Mouse (Mus musculus) CH12.LX (cell line): ENCODE results near the gene Zbed4. TPM values are rescaled to one million over a fixed set of nuclear protein-coding genes. Genes with fewer than 3 reads are reported as not detected.
"Not testable (repeated sequence)": the region's sequence is repeated elsewhere in the genome, so short reads cannot be mapped to it uniquely, and the experiment has no call there.

Experiments
- DNase-seq: peaks from one replicate; pipeline ENCODE4 v3.0.0-alpha.2; 2013; ENCODE audit errors: extremely low read depth
- H3K27ac ChIP-seq: 2 replicates; pipeline ENCODE4 v1.5.1; 2012; ENCODE audit warnings: low read depth, mild to moderate bottlenecking, control low read depth, moderate library complexity; ENCODE audit not compliant: insufficient read depth
- H3K27me3 ChIP-seq: replicated peaks from 2 replicates; pipeline ENCODE3; 2012; ENCODE audit warnings: inconsistent platforms
- H3K36me3 ChIP-seq, 2 experiments: replicated peaks in 1 of 2; 2 replicates each; pipeline versions ENCODE3 to v1.6.1; 2012; ENCODE audit warnings: inconsistent platforms in 1 of 2, low read length in 1 of 2, mild to moderate bottlenecking in 1 of 2, mixed read lengths in 1 of 2, moderate library complexity in 1 of 2; ENCODE audit not compliant: control insufficient read depth in 1 of 2, insufficient read depth in 1 of 2
- H3K4me1 ChIP-seq, 2 experiments: 2 replicates each; pipeline ENCODE4 v1.6.1; 2012; ENCODE audit warnings: inconsistent platforms in 1 of 2, moderate library complexity in 1 of 2; ENCODE audit not compliant: insufficient read depth in 2 of 2, control insufficient read depth in 1 of 2
- H3K4me2 ChIP-seq: 2 replicates; pipeline ENCODE4 v1.6.1; 2012; ENCODE audit warnings: low read depth, mild to moderate bottlenecking, control low read depth; ENCODE audit not compliant: poor library complexity, insufficient read depth, severe bottlenecking
- H3K4me3 ChIP-seq, 3 experiments: fragments of 150-350 bp in 1 of 3; sonication (generic) in 1 of 3; replicated peaks in 1 of 3; 2 replicates each; pipeline versions ENCODE3 to v1.5.1; 2011 to 2012; ENCODE audit warnings: low read depth in 2 of 3, low read length in 2 of 3, mild to moderate bottlenecking in 2 of 3, moderate library complexity in 2 of 3, control low read depth in 1 of 3, improper control_type of control experiment in 1 of 3, inconsistent platforms in 1 of 3, mixed read lengths in 1 of 3; ENCODE audit not compliant: poor library complexity in 1 of 3
- H3K79me2 ChIP-seq: replicated peaks from 2 replicates; pipeline ENCODE4 v1.6.1; 2012; ENCODE audit warnings: mild to moderate bottlenecking, moderate library complexity; ENCODE audit not compliant: control insufficient read depth, poor library complexity, insufficient read depth, severe bottlenecking; ENCODE audit errors: extremely low read depth
- H3K9ac ChIP-seq: 2 replicates; pipeline ENCODE4 v1.6.1; 2012; ENCODE audit warnings: low read depth, mild to moderate bottlenecking, control low read depth, moderate library complexity; ENCODE audit not compliant: insufficient read depth
- H3K9me3 ChIP-seq: replicated peaks from 2 replicates; pipeline ENCODE3; 2012; ENCODE audit warnings: low read length, inconsistent platforms, mixed read lengths
- CHD2 ChIP-seq: IDR thresholded peaks from 2 replicates; pipeline ENCODE4 v1.6.1; 2011; ENCODE audit warnings: low read length, improper control_type of control experiment
- E2F4 ChIP-seq: IDR thresholded peaks from 2 replicates; pipeline ENCODE4 v1.6.1; 2011; ENCODE audit warnings: low read depth, low read length, improper control_type of control experiment; ENCODE audit not compliant: insufficient replicate concordance
- IRF4 ChIP-seq: IDR thresholded peaks from 2 replicates; pipeline ENCODE4 v1.6.1; 2014; ENCODE audit warnings: low read depth, mild to moderate bottlenecking, inconsistent platforms, low read length, improper control_type of control experiment
- MAFK ChIP-seq: IDR thresholded peaks from 2 replicates; pipeline ENCODE4 v1.6.1; 2011; ENCODE audit warnings: low read length, improper control_type of control experiment; ENCODE audit not compliant: insufficient replicate concordance
- MAX ChIP-seq: IDR thresholded peaks from 2 replicates; pipeline ENCODE4 v1.6.1; 2011; ENCODE audit warnings: low read length, improper control_type of control experiment
- MEF2A ChIP-seq: IDR thresholded peaks from 2 replicates; pipeline ENCODE4 v1.6.1; 2014; ENCODE audit warnings: low read depth, mild to moderate bottlenecking, inconsistent platforms, low read length, improper control_type of control experiment, borderline replicate concordance
- MYC ChIP-seq: IDR thresholded peaks from 2 replicates; pipeline ENCODE4 v1.6.1; 2011; ENCODE audit warnings: low read depth, mild to moderate bottlenecking, improper control_type of control experiment, low read length
- POLR2A ChIP-seq: IDR thresholded peaks from 2 replicates; pipeline ENCODE4 v1.6.1; 2011; ENCODE audit warnings: low read depth, mild to moderate bottlenecking, improper control_type of control experiment, low read length
- POLR2AphosphoS2 ChIP-seq: IDR thresholded peaks from 2 replicates; pipeline ENCODE4 v1.6.1; 2011; ENCODE audit warnings: low read depth, low read length, improper control_type of control experiment
- SIN3A ChIP-seq: IDR thresholded peaks from 2 replicates; pipeline ENCODE4 v1.6.1; 2012; ENCODE audit warnings: low read length, improper control_type of control experiment, inconsistent platforms
- TCF12 ChIP-seq: IDR thresholded peaks from 2 replicates; pipeline ENCODE4 v1.6.1; 2014; ENCODE audit warnings: low read depth, mild to moderate bottlenecking, inconsistent platforms, low read length, improper control_type of control experiment
- UBTF ChIP-seq: IDR thresholded peaks from 2 replicates; pipeline ENCODE4 v1.6.1; 2012; ENCODE audit warnings: low read depth, mild to moderate bottlenecking, inconsistent platforms, low read length, improper control_type of control experiment, moderate library complexity
- USF1 ChIP-seq: IDR thresholded peaks from 2 replicates; pipeline ENCODE4 v1.6.1; 2014; ENCODE audit warnings: low read depth, mild to moderate bottlenecking, inconsistent platforms, low read length, improper control_type of control experiment
- ZMIZ1 ChIP-seq: IDR thresholded peaks from 2 replicates; pipeline ENCODE4 v1.6.1; 2012; ENCODE audit warnings: low read depth, mild to moderate bottlenecking, inconsistent platforms, low read length, improper control_type of control experiment
- ZNF384 ChIP-seq: IDR thresholded peaks from 2 replicates; pipeline ENCODE4 v1.6.1; 2012; ENCODE audit warnings: low read depth, low read length, improper control_type of control experiment, inconsistent platforms
- dilution Hi-C: fragments of 300-500 bp; cut with MboI; formaldehyde crosslinking; loops from 2 replicates; pipeline ENCODE4 v1.14.3; 2020; ENCODE audit warnings: low sequenced_read_pairs; ENCODE audit not compliant: extremely low pct_unique_long_range_greater_than_20kb, extremely low pct_ligation_motif_present
- in situ Hi-C: fragments of 300-500 bp; cut with MboI; formaldehyde crosslinking; loops from 3 replicates; pipeline ENCODE4 v1.14.3; 2019; ENCODE audit warnings: low sequenced_read_pairs, low pct_ligation_motif_present, low pct_unique_long_range_greater_than_20kb, mixed read lengths
- polyA plus RNA-seq: library from polyadenylated mRNA; unstranded; fragments of >175 nt; gene quantifications from 2 replicates; pipeline ENCODE4 v1.2.1, GENCODE M21; 2012; ENCODE audit warnings: low read depth; ENCODE audit not compliant: insufficient read length
- total RNA-seq, 2 experiments: library from RNA; depleted of rRNA; stranded (reverse); fragments of 300-350 nt in 1 of 2; fragments of >200 nt in 1 of 2; gene quantifications; 2 replicates each; pipeline ENCODE4 v1.2.3; 2012 to 2014

Zbed4 gene
- total and polyA plus RNA-seq, 3 experiments: 11.0 to 16.7 (median 13.8) TPM

DNA sequence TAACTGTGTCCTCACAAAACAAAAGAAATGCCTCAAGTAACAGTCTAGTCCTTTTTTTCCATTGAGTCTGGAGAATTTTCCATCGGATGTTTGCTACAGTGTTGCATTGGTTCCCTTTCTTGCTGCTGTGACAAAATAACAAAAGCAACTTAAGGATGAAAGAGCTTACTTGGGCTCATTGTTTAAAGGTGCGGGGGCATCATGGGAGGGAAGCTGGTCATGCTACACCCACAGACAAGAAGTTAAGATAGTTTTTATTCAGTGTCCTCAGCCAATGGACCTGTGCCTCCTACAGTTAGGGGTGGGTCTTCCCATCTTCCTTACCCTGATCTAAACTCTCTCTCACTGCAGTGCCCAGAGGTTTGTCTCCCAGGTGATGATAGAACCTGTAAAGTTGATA is 13.0 kb upstream of the Zbed4 start:
- Histone ChIP-seq H3K36me3 (no peaks in the 10 kb centered on the region), H3K27ac (no peak overlapping the region), H3K79me2 (peaks cover 3% of the 10 kb centered on the region; the same call in 1 of the 2 replicates)
- in situ Hi-C loops: no loop called here
- TF ChIP-seq UBTF (no peak), TCF12 (no peak), ZMIZ1 (no peak), SIN3A (no peak), POLR2AphosphoS2 (no peak), MAX (no peak), ZNF384 (no peak), USF1 (no peak), MAFK (no peak), CHD2 (no peak)
- TF ChIP-seq, all 38 proteins: peak for 0
- DNase-seq: no peak
- H3K27me3 ChIP-seq: no peaks in the 10 kb centered on the region
- dilution Hi-C loops: no loop called here
- H3K9me3 ChIP-seq: no peaks in the 10 kb centered on the region
- peaks cover 3 to 13% of the 10 kb centered on the region in 2 experiments; a peak in 3 of 4 replicates for H3K4me1 ChIP-seq
- no peak overlapping the region for H3K4me2 ChIP-seq
- H3K4me3 ChIP-seq: no peak overlapping the region
- H3K9ac ChIP-seq: no peak overlapping the region

DNA sequence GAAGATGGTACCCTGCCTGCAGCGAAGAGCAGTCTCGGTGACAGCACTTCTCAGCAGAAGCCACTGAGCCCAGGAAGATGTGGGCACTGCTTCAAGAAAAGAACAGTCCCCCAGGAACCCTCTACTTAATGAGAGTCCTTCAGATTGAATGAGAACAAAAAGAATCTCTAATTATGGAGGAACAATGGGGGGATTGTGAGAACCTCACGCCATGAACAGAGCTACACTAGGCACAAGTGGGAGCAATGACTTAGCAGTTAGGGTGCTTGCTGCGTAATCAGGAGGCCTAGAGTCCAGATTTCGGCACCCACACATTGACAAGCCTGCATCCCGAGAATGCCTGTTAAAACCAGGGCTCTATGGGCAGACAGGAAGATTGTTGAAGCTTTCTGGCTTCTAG is 10.1 kb upstream of the Zbed4 start:
- no peaks in the 10 kb centered on the region for H3K9me3 ChIP-seq
- TF ChIP-seq E2F4 (no peak), MYC (no peak), MEF2A (no peak), POLR2A (no peak), ZNF384 (no peak), SIN3A (no peak), IRF4 (no peak)
- no peaks in the 10 kb centered on the region for H3K79me2 ChIP-seq
- no peak overlapping the region for H3K27ac ChIP-seq
- no peaks in the 10 kb centered on the region for H3K4me1 ChIP-seq
- no peak overlapping the region for H3K9ac ChIP-seq
- dilution Hi-C loops: no loop called here
- no peak overlapping the region for H3K4me3 ChIP-seq
- in situ Hi-C loops: no loop called here
- no peaks in the 10 kb centered on the region for H3K36me3 ChIP-seq
- DNase-seq: no peak
- no peak overlapping the region for H3K4me2 ChIP-seq
- no peaks in the 10 kb centered on the region for H3K27me3 ChIP-seq

GRCm38 (mm10) chr15:88743371-88743770 is 8.1 kb upstream of the Zbed4 start:
- H3K9me3 ChIP-seq, dilution Hi-C loops, H3K9ac ChIP-seq, H3K27me3 ChIP-seq, H3K4me1 ChIP-seq, in situ Hi-C loops, H3K4me2 ChIP-seq, H3K36me3 ChIP-seq, DNase-seq, H3K79me2 ChIP-seq, H3K4me3 ChIP-seq, H3K27ac ChIP-seq: not testable (repeated sequence)
